Mouse (Mus musculus): ENCODE measurements around the gene Larp1b.
"Not testable (repeated sequence)": the region's sequence is repeated elsewhere in the genome, so short reads cannot be mapped to it uniquely, and the experiment has no call there.

Larp1b gene

DNA sequence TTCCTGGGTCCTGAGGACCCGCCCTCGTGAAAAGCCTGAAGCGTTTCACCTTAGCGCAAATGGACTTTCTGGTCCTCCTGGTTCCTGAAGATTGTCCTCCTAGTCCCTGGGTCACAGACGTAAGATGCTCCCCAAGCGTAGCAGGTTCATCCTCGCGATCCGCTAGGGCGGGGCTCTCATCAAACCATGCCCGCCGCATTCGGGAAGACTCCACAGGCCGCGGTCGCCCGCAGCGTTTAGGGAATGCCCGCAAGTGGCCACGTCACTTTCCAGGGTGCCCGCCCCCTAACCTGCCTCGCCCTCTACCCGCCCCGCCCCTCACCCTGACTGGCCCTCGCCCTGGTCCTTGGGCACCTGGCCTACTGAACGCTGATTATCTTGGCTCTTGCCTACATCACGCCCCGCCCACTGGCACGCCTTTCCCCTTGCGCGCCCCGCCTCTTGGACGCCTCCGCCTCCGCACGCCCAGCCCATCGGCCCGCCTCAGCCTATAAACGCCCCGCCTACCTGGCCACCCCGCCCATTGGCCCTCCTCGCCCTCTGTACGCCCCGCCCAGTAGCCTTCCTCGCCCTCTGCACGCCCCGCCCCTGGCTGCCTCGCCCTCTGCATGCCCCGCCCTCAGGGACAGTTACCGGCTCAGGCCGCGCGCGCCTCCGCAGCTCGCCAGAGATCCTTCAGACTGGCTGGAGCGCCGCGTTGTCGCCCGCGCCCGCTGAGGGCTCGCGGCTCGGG lies at the start of gene Larp1b:
Larp1b (plus strand) TSS at position 659 of the 733 bp plus-strand sequence.
- DNase-seq (ENCODE audit: low spot score), result peak; percentile 100

- not testable (repeated sequence) for DNase-seq (ENCODE audit: low spot score)
Observed at GRCm38 (mm10) chr3:40902443-40902842, 47.2 kb upstream of the Larp1b start, which contains the start of gene 1700034I23Rik. Gene 1700034I23Rik (minus strand): TSS chr3:40902543.

- DNase-seq (ENCODE audit: low spot score), result no peak
Observed at GRCm38 (mm10) chr3:40938189-40938588, 11.4 kb upstream of the Larp1b start.

DNA sequence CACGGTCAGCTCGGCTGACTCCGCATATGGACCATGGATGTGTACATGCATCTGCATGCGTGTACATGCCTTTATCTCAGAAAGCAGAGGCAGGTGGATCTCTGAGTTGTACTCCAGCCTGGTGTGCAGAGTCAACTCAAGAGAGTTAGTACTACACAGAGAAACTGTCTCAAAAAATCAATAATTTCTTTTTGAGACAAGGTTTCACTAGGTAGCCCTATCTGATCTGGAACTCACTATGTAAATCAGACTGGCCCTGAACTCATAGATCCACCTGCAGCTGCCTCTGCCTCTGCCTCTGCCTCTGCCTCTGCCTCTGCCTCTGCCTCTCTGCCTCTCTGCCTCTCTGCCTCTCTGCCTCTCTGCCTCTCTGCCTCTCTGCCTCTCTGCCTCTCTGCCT lies 11.0 kb upstream of the Larp1b start:
- DNase-seq (ENCODE audit: low spot score), result no peak

DNA sequence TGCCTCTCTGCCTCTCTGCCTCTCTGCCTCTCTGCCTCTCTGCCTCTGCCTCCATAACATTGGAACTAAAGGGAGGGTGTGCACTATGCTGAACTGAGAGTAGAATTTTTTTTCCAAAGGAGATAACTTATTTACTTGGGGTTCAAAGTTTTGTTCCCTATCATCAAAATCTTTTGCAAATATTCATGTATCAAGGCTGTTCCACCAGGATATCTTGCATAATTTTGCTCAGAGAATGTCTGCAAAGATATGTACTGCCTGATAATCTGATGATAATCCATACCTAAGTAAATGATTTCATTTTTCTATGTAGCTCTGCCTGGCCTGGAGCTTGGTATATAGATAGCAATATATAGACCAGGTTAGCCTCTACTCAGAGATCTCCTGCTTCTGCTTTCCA lies 10.6 kb upstream of the Larp1b start:
- DNase-seq (ENCODE audit: low spot score), result no peak

DNA sequence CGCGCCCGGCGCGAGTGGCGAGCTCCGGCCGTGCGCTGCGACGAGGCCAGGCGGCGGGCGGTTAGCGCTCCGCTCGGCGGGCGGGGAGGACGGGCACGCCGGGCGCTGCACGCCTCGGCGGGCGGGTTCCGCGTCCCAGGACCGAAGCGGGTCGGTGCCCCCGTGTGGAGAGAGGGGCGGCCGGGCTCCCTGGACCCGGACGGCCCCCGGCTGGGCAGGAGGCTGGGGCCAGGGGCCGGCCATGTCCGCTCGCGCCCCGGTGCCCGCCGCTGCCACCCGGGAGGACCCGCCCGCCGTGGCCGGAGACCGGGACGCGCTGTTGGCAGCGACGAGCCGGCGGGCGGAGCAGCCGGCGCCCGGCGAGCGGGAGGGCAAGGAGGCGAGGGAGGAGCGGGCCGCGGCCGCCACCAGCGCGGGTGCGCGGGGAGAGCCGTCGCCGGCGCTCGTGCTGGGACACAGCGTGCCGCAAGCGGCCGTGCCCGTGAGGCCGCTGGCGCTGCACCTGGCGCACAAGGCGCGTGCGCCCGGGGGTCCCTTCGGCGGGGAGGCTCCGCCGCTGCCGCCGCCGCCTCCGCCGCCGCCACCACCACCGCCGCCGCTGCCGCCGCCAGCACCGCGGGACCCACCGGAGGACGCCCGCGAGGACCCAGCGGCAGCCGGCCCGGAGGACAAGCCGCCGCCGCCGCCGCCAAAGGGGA lies 424 bp downstream of the Larp1b start:
- peak; percentile 61 for DNase-seq (ENCODE audit: low spot score)

- DNase-seq (ENCODE audit: low spot score), result peak; percentile 51
Observed at GRCm38 (mm10) chr3:40950601-40951201, 1.1 kb downstream of the Larp1b start.

GRCm38 (mm10) chr3:40951365-40951764 lies 1.7 kb downstream of the Larp1b start:
- no peak for DNase-seq (ENCODE audit: low spot score)

- no peak for DNase-seq (ENCODE audit: low spot score)
Observed at GRCm38 (mm10) chr3:40952606-40953005, 3.0 kb downstream of the Larp1b start.

- no peak for DNase-seq (ENCODE audit: low spot score)
Observed at GRCm38 (mm10) chr3:40954792-40955191, 5.2 kb downstream of the Larp1b start.

DNA sequence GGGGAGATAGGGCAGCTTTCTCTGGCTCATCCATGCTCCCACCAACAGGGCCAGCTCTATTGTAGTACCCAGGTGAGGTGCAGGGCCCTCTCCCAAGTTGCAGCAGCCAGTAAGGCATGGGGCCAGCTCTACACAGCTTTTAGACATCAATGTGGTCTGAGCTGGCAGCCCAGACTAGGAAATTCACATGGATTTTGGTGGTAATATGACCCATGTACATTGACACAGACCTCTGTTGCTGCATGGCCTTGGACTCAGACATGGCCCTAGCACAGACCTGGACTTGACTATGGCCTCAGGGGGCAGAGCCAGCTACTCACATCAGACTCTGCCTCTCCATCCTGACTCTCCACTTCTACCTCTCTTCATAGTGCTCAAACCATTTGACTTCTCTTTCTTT lies 9.2 kb downstream of the Larp1b start:
- DNase-seq (ENCODE audit: low spot score), result no peak

- DNase-seq (ENCODE audit: low spot score), result no peak
Observed at GRCm38 (mm10) chr3:40980758-40981157, 31.1 kb downstream of the Larp1b start.

GRCm38 (mm10) chr3:40987539-40987938 lies 37.9 kb downstream of the Larp1b start:
- DNase-seq (ENCODE audit: low spot score), result no peak

DNA sequence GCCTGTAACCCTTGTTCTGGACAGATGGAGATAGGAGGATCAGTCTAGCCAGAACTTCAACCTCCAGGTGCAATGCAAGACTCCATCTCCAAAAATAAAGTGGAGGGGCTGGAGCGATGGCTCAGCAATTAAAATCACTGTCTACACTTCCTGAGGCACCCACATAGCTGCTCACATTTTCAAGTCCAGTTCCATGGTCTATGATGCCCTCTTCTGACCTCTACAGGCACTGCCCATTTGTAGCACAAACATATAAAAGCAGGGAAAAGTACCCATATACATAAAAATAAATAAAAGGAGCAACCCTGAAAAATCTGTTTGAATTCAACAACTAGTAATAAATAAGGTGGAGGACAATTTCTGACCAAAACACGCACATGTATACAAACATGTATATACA lies 39.1 kb downstream of the Larp1b start:
- no peak for DNase-seq (ENCODE audit: low spot score)

GRCm38 (mm10) chr3:40991541-40991940 lies 41.9 kb downstream of the Larp1b start:
- DNase-seq (ENCODE audit: low spot score), result no peak

- no peak for DNase-seq (ENCODE audit: low spot score)
Observed at GRCm38 (mm10) chr3:40995161-40995560, 45.5 kb downstream of the Larp1b start.

GRCm38 (mm10) chr3:41009315-41009714 lies 59.7 kb downstream of the Larp1b start:
- DNase-seq (ENCODE audit: low spot score), result no peak

GRCm38 (mm10) chr3:41009990-41010389 lies 60.4 kb downstream of the Larp1b start:
- no peak for DNase-seq (ENCODE audit: low spot score)

DNA sequence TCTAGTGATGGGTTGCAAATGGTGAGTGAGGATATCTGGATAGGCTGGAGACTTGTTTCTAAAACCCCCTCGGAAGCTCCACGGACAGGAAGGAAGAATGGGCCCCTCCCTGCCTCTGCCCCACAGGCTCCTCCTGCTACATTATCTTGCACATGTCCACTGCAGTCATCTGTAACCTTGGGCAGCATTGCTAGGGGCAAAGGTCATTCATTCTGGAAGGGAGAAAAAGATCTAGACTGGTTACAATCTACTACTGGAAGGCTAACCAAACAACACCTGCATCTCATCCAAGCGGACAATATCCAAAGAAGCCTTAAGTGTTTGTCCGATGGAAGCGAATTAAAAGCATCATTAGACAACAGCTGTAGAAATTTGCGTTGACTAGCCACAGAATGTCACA lies 61.1 kb downstream of the Larp1b start:
- no peak for DNase-seq (ENCODE audit: low spot score)

DNA sequence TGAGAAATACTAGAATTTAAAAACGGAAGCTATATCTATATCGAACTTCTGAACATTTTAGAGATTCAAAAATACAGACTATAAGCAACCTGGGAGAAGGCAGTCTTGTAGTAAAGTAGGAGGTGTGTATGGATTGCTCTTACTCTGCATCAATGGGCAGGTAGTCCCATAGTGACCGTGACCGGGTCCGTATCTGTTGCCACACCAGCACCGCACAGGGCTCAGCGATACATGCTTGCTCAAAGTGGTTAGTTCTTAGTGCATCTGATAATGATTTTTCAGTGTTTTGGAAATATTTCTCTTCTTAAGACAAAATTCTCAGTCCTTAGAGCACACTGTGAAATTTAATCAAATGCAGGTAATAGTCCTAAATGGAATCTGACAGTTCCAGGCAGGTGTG lies 62.8 kb downstream of the Larp1b start:
- no peak for DNase-seq (ENCODE audit: low spot score)

GRCm38 (mm10) chr3:41014946-41015345 lies 65.3 kb downstream of the Larp1b start:
- DNase-seq (ENCODE audit: low spot score), result no peak

DNA sequence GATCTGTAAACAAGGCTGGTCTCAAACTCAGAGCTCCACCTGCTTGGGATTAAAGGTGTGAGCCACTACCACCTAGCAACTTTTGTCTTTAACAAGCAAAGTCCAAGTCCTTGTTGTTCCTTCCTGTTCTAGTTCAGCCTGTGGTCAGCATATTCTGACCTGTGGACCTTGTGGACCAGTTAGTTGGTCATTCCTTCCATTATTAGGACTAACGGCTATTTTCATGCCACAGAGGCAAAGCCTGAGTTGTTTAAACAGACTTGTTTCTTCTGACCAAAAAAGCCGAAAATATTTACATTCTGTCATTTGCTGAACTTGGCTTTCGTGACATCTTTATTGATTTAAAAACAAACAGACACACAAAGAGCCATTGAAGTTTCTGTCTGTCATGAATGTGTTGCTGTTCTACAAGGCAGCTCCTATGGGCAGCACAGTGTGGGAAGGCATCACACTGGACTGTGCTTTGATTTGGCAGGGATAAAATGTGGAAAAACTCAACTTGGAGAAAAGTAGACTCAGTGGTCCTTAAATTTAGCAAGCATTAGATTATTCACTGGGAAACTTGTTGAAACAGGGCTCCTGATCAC lies 68.5 kb downstream of the Larp1b start:
- DNase-seq (ENCODE audit: low spot score), result no peak

DNA sequence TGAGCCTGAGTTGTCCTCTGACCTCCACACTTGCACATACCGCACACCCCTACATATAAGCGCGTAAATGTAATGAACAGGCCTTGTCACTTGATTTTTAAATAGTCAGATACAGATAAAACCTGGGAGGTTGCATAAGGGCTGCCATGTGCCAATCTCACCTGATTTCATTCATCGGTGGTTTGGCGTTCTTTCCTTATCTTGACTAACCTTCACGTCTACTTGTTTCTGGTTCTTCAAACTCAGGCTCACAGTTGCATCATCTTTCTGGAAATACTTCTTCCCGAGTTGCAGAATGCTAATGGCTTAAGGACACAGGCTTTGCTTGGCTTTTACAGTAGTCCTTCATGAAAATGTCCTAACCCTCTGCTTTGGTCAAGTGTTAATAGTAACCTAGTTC lies 71.1 kb downstream of the Larp1b start:
- DNase-seq (ENCODE audit: low spot score), result no peak

Measured in ovary, postnatal 36 days (tissue).